Mouse (Mus musculus) ES-Bruce4 (cell line): ENCODE results near the gene Igfbp1.

Experiments
- CTCF ChIP-seq: IDR thresholded peaks from one replicate; pipeline ENCODE4 v1.8.1; 2011; ENCODE audit warnings: low read depth, low read length
- EP300 ChIP-seq: IDR thresholded peaks from 2 replicates; pipeline ENCODE4 v1.6.1; 2011; ENCODE audit warnings: low read depth, low read length; ENCODE audit not compliant: insufficient read depth

GRCm38 (mm10) chr11:7198006-7198405 lies 424 bp downstream of the Igfbp1 start:
- no peak for TF ChIP-seq EP300
- TF ChIP-seq CTCF, result no peak
